ENCODE assay signal across 12 mouse cellular contexts in genomic region chr9:23127338-23128017, GRCm38 (mm10).
DNase-seq lines count a peak whose midpoint lies in the region; ATAC-seq lines count a peak whose summit lies in the region.
"Had no signal": no experiment of that assay in that cellular context is flagged by ENCODE, and none has a peak within 500 bp of the region (broad histone marks: within the 10 kb centered on the region; RNA-seq: fewer than 3 reads in every experiment).

No protein-coding gene starts in this region.

- no peaks in the 10 kb centered on the region for H3K36me3 ChIP-seq in hindbrain, embryonic 11.5 days (ENCODE audit: control insufficient read depth, insufficient read depth, low read length)
- no peaks in the 10 kb centered on the region for H3K36me3 ChIP-seq in midbrain, embryonic 12.5 days
- H3K36me3 ChIP-seq: heart, embryonic 13.5 days had no signal

- H3K4me3 ChIP-seq in hindbrain, embryonic 11.5 days (ENCODE audit: low read depth, low read length): no peak overlapping the region
- no peak overlapping the region for H3K4me3 ChIP-seq in midbrain, embryonic 12.5 days
- H3K4me3 ChIP-seq: heart, embryonic 13.5 days; megakaryocyte, embryonic 14.5 days had no signal

- no peak overlapping the region for H3K9ac ChIP-seq in hindbrain, embryonic 11.5 days (ENCODE audit: low read depth, low read length)
- H3K9ac ChIP-seq in midbrain, embryonic 12.5 days (replicated peaks): no peak overlapping the region
- H3K9ac ChIP-seq: heart, embryonic 13.5 days had no signal

- no peak overlapping the region for H3K4me2 ChIP-seq in hindbrain, embryonic 11.5 days (replicated peaks; ENCODE audit: low read depth, low read length)
- no peak overlapping the region for H3K4me2 ChIP-seq in midbrain, embryonic 12.5 days (replicated peaks)
- H3K4me2 ChIP-seq: heart, embryonic 13.5 days had no signal

- ATAC-seq in hindbrain, embryonic 11.5 days (ENCODE audit: low FRiP score): no peak
- ATAC-seq in midbrain, embryonic 12.5 days (ENCODE audit: low FRiP score, low read depth): peak; percentile 67; the same call in 1 of the 2 replicates

- no peak overlapping the region for H3K27ac ChIP-seq in hindbrain, embryonic 11.5 days (ENCODE audit: low read depth, low read length)
- H3K27ac ChIP-seq in midbrain, embryonic 12.5 days (replicated peaks): no peak overlapping the region; the same call in 1 of the 2 replicates
- H3K27ac ChIP-seq: heart, embryonic 13.5 days had no signal

- no peaks in the 10 kb centered on the region for H3K9me3 ChIP-seq in hindbrain, embryonic 11.5 days (ENCODE audit: control insufficient read depth, low read length)
- no peaks in the 10 kb centered on the region for H3K9me3 ChIP-seq in midbrain, embryonic 12.5 days
- H3K9me3 ChIP-seq: heart, embryonic 13.5 days had no signal

- DNase-seq in heart, adult 11 months: peak; percentile 76
- no peak for DNase-seq in heart, adult 18-20 months
- DNase-seq in brain, embryonic 18.5 days (ENCODE audit: low read depth, low spot score): peak; percentile 54
- DNase-seq in hindbrain, embryonic 11.5 days (ENCODE audit: low spot score): peak; percentile 21
- no peak for DNase-seq in adrenal gland, adult 18-20 months (ENCODE audit: low spot score in 2 of 2)
- no peak for DNase-seq in spleen, adult 18-20 months
- DNase-seq in thymus, postnatal 4 days: no peak
- DNase-seq: kidney, postnatal 10 days; liver had no signal

- 47% methylated on average over 9 of the region's 9 CpGs for WGBS in hindbrain, embryonic 11.5 days
- 38% methylated on average over 9 of the region's 9 CpGs for WGBS in midbrain, embryonic 12.5 days

- H3K27me3 ChIP-seq in hindbrain, embryonic 11.5 days (ENCODE audit: control insufficient read depth, insufficient read depth, low read length): no peaks in the 10 kb centered on the region
- no peaks in the 10 kb centered on the region for H3K27me3 ChIP-seq in midbrain, embryonic 12.5 days
- H3K27me3 ChIP-seq: heart, embryonic 13.5 days; megakaryocyte, embryonic 14.5 days had no signal

- H3K4me1 ChIP-seq in hindbrain, embryonic 11.5 days (replicated peaks; ENCODE audit: control insufficient read depth, insufficient read depth, low read length): no peaks in the 10 kb centered on the region
- H3K4me1 ChIP-seq in midbrain, embryonic 12.5 days: peaks cover 19% of the 10 kb centered on the region

Comparison
In these comparisons a context has a peak if more than half of its experiments do, and no peak if none do; other contexts are left out.
1. DNase-seq: peak in heart, adult 11 months (single experiment), brain, embryonic 18.5 days (single experiment) and hindbrain, embryonic 11.5 days (single experiment); none in heart, adult 18-20 months (0 of 2), adrenal gland, adult 18-20 months (0 of 2), spleen, adult 18-20 months (0 of 2) and thymus, postnatal 4 days (single experiment).